Mouse (Mus musculus) forebrain, embryonic 15.5 days (tissue): ENCODE data around the gene Nipsnap3a. TPM values are rescaled to one million over a fixed set of nuclear protein-coding genes. Genes with fewer than 3 reads are reported as not detected.

ENCODE experiments used
- ATAC-seq: fragments of 200-750 bp; cut with Nextera tagmentation; replicated peaks from 2 replicates; pipeline ENCODE4 v1.8.0; 2017; ENCODE audit warnings: mild to moderate bottlenecking, moderate TSS enrichment, moderate library complexity
- H3K27ac ChIP-seq: fragments of 300-500 bp; sonication (generic); replicated peaks from 2 replicates; pipeline ENCODE4 v1.5.1; 2015; ENCODE audit warnings: mild to moderate bottlenecking, inconsistent platforms
- H3K27me3 ChIP-seq: fragments of 300-500 bp; sonication (generic); 2 replicates; pipeline ENCODE4 v1.6.1; 2015; ENCODE audit warnings: inconsistent platforms
- H3K36me3 ChIP-seq: fragments of 300-500 bp; sonication (generic); 2 replicates; pipeline ENCODE4 v1.6.1; 2015; ENCODE audit warnings: mild to moderate bottlenecking, inconsistent platforms
- H3K4me1 ChIP-seq: fragments of 300-500 bp; sonication (generic); 2 replicates; pipeline ENCODE4 v1.6.1; 2015; ENCODE audit warnings: inconsistent platforms
- H3K4me2 ChIP-seq: fragments of 300-500 bp; sonication (generic); replicated peaks from 2 replicates; pipeline ENCODE4 v1.6.1; 2015; ENCODE audit warnings: mild to moderate bottlenecking, inconsistent platforms
- H3K4me3 ChIP-seq: fragments of 300-500 bp; sonication (generic); 2 replicates; pipeline ENCODE4 v1.5.1; 2015; ENCODE audit warnings: mild to moderate bottlenecking, inconsistent platforms
- H3K9ac ChIP-seq: fragments of 300-500 bp; sonication (generic); replicated peaks from 2 replicates; pipeline ENCODE4 v1.6.1; 2015; ENCODE audit warnings: mild to moderate bottlenecking, inconsistent platforms
- H3K9me3 ChIP-seq: fragments of 300-500 bp; sonication (generic); 2 replicates; pipeline ENCODE4 v1.6.1; 2016; ENCODE audit warnings: inconsistent platforms
- WGBS: fragments of 180-500 bp; shearing (Covaris S2); methylation state at CpG from one replicate; pipeline ENCODE4 v1.1.7; 2015; ENCODE audit warnings: mixed read lengths; 5-methylcytosine and 5-hydroxymethylcytosine counted together
- polyA plus RNA-seq: library from polyadenylated mRNA; unstranded; fragments of >200 nt; fragmentation: Nextera tagmentation; extraction: Ambion mirVana; gene quantifications from 2 replicates; pipeline ENCODE4 v1.2.1, GENCODE M21; 2015

Nipsnap3a gene
- polyA plus RNA-seq, 1 experiment from 2014 or later = not detected

DNA sequence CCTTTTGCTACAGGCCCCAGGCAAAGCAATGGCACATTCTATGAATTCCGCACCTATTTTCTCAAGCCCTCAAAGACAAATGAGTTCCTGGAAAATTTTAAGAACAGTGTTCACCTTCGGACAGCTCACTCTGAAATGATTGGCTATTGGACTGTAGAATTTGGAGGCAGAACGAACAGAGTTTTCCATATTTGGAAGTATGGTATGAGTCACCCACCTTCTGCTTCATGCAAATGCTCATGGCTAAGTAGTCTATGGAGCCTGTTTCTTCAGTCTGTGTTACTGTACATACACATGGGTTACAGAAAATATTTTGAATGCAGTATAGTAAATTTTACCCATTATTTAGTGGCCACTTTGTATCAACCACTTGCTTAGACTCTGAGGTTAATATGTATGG lies 26.0 kb downstream of the Nipsnap3a start:
- no peak for ATAC-seq
- no peaks in the 10 kb centered on the region for H3K9me3 ChIP-seq
- H3K27ac ChIP-seq = no peak overlapping the region
- no peak overlapping the region for H3K4me2 ChIP-seq
- H3K36me3 ChIP-seq = peaks cover 39% of the 10 kb centered on the region
- 96% methylated on average over 3 of the region's 3 CpGs for WGBS
- H3K9ac ChIP-seq = no peak overlapping the region
- peaks cover 6% of the 10 kb centered on the region for H3K4me1 ChIP-seq
- H3K4me3 ChIP-seq = no peak overlapping the region
- no peaks in the 10 kb centered on the region for H3K27me3 ChIP-seq

DNA sequence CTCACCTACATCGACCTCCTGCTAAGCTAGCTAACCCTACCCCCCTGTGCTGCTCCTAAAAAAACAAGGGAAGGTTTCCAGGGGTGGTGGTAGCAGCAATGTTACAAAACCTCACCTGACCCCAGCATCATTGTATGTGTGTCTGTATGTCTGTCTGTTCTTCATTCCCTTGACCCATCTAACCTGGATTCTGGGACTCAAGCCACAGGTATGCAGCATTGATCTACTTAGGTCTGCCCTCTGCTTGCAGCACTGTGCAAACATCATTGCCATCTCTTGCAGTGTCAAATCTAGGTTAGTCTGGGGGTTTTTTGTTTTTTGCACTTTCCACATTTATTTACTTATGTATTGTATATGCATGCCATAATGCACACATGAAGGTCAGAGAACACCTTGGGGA lies 29.3 kb downstream of the Nipsnap3a start:
- H3K4me2 ChIP-seq = no peak overlapping the region
- no peak overlapping the region for H3K27ac ChIP-seq
- WGBS = 100% methylated on average over 1 of the region's 1 CpGs
- no peaks in the 10 kb centered on the region for H3K27me3 ChIP-seq
- H3K9ac ChIP-seq = no peak overlapping the region
- no peaks in the 10 kb centered on the region for H3K4me1 ChIP-seq
- H3K4me3 ChIP-seq = no peak overlapping the region
- no peaks in the 10 kb centered on the region for H3K9me3 ChIP-seq
- H3K36me3 ChIP-seq = peaks cover 57% of the 10 kb centered on the region
- ATAC-seq = no peak

DNA sequence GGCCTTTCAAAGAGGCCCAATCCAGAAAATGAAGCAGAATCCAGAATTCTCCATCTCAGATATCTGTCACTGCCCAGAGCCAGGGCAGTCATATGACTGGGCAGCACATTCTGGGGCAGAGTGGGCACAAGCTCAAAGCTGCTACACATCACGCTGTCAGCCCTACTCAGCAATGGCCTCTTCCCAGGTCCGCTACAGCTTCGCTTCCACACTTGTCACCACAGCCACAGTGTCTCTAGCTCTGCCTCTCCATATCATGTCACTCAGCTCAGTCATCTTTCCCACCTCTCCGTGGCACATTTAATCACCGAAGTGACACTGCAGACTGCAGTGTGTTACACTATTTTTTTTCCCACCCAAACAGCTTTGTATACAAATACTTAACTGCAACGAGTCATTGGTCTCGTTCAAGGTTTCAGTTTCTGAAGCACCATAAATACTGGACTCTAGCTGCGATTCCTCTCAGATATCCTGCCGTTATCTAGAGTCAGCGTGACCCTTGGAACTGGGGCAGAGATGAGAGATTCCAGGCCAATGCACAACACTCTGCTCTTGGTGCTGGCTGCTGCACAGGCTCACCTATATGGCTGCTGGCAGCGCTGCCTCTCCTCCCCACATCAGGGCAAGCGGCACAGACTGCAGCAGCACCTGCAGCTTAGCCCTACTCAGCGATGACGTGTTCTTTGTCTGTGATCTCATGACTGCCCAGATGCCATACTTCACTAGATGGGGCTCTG lies 34.3 kb downstream of the Nipsnap3a start:
- Histone ChIP-seq H3K9ac (no peak overlapping the region), H3K4me2 (no peak overlapping the region), H3K27me3 (no peaks in the 10 kb centered on the region), H3K36me3 (peaks cover 40% of the 10 kb centered on the region), H3K4me3 (no peak overlapping the region), H3K27ac (no peak overlapping the region), H3K4me1 (no peaks in the 10 kb centered on the region), H3K9me3 (no peaks in the 10 kb centered on the region)
- WGBS = 95% methylated on average over 14 of the region's 14 CpGs
- ATAC-seq = no peak

DNA sequence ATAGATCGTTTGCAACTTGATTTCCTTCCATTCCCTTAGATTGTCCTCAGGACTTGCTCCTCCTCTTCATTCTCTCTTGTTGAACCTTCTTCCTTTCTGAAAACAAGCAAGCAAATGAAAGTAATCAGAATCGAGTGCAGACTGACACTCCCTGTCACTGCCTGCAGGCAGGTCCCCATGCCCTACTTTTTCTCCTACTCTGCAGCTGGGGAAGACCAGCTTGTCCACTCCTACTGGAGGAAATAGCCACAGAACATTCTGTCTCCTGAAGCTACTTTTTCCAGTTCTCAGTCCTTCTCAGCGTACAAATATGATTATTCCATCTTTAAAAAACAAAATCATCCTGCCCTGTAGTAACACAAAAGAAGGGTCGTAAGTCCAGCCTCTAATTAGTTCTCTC lies 35.3 kb downstream of the Nipsnap3a start:
- H3K4me2 ChIP-seq = no peak overlapping the region
- H3K27me3 ChIP-seq = no peaks in the 10 kb centered on the region
- 87% methylated on average over 4 of the region's 4 CpGs for WGBS
- no peak overlapping the region for H3K9ac ChIP-seq
- H3K4me3 ChIP-seq = no peak overlapping the region
- no peak overlapping the region for H3K27ac ChIP-seq
- no peaks in the 10 kb centered on the region for H3K4me1 ChIP-seq
- H3K36me3 ChIP-seq = peaks cover 33% of the 10 kb centered on the region
- no peaks in the 10 kb centered on the region for H3K9me3 ChIP-seq
- no peak for ATAC-seq

DNA sequence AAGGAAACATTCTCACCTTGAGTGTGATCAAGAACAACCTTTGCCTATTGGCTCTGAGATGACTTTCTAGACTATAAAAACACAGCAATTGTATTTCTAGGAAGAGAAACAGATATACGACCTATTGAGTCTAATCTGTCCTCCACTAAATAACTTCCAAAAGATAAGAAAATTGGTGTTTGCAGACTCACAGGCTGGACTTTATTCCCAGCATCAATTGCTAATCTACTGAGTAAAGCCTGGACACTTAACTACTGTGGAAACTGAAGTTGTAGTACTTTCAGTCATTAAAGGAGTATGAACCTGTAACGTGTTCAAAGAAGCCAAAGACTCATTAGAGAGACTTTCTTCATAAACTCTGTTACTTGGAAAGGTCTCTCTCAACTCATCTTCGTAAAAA lies 38.7 kb downstream of the Nipsnap3a start:
- H3K4me2 ChIP-seq = no peak overlapping the region
- no peaks in the 10 kb centered on the region for H3K9me3 ChIP-seq
- peaks cover 16% of the 10 kb centered on the region for H3K36me3 ChIP-seq
- no peak overlapping the region for H3K9ac ChIP-seq
- WGBS = 88% methylated on average over 3 of the region's 3 CpGs
- no peak overlapping the region for H3K4me3 ChIP-seq
- no peak overlapping the region for H3K27ac ChIP-seq
- no peaks in the 10 kb centered on the region for H3K4me1 ChIP-seq
- H3K27me3 ChIP-seq = no peaks in the 10 kb centered on the region
- ATAC-seq = no peak

DNA sequence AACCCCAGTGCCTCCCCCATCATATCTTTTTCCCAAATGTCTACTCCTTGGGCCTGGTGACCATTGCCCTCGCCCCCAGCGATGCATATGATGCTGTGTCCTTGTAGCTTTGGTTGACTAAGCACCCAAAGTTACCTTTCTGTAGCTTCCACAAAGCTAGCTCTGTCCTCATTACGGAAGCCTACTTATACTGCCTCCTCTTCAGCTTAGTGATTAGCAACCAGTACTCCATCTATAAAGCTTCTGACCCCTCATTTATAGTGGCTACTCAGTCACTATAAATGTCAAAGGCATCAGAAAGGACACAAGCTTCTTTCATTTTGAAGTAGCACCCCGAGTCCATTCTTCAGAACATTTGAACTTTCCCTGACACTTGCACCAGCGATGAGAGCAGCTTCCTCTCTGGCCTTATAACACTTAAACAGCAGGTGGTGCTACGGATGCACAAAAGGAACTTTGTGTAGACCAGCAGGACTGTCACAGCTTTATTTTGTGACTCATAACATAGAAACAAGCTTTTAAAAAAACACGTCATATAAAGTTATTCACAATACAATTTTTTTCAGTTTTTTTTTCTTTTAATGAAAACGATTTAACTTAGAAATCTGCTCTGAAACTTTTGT lies 41.4 kb downstream of the Nipsnap3a start:
- Histone ChIP-seq H3K9ac (no peak overlapping the region), H3K27ac (no peak overlapping the region), H3K4me2 (no peak overlapping the region), H3K27me3 (no peaks in the 10 kb centered on the region), H3K4me1 (no peaks in the 10 kb centered on the region), H3K9me3 (no peaks in the 10 kb centered on the region), H3K36me3 (peaks cover 2% of the 10 kb centered on the region; the same call in 1 of the 2 replicates), H3K4me3 (no peak overlapping the region)
- 47% methylated on average over 8 of the region's 8 CpGs for WGBS
- ATAC-seq = no peak

DNA sequence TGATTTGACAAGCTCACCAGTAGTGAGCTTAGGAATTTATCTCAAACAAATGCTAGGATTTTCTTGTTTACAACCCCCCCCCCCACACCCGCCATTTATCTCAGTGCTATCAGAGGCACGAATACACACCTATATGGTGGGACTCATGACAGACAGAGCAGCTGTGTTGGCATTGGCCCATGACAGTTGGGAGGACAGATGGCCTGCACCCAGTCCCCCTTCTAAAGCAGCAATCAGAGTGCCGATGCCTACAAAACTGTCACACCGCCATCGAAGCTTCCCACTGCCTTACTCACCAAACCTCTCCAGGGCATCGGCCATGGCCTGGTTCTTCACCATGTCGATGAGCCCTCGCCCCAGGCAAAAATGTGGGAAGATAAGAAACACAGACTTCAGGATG lies 54.7 kb downstream of the Nipsnap3a start:
- WGBS = 75% methylated on average over 8 of the region's 8 CpGs
- Histone ChIP-seq H3K4me3 (no peak overlapping the region), H3K4me2 (no peak overlapping the region), H3K27me3 (no peaks in the 10 kb centered on the region), H3K36me3 (peaks cover 12% of the 10 kb centered on the region; the same call in 1 of the 2 replicates), H3K9ac (no peak overlapping the region), H3K27ac (no peak overlapping the region), H3K9me3 (no peaks in the 10 kb centered on the region), H3K4me1 (0 out of 2 replicates have a peak, but pooled peaks cover 3% of the 10 kb centered on the region)
- peak; percentile 53; the same call in 1 of the 2 replicates for ATAC-seq

DNA sequence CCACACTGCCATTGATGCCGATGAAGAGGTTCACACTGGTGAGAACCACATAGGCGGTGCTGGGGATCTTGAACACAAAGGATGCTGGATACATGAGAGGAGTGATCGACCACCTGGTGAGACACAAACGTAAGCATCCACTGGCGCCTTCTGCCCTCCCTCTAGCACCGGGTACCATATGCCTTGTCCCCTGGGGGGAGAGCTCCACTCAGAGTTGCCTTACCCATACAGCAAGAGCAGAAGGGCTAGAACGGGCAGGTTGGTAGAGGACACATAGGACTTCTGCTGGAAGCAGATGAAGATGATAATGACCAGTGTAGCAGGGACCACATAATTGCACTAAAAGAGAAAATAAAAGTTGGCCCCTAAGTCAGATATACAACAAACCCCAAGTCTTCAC lies 56.7 kb downstream of the Nipsnap3a start:
- WGBS = 83% methylated on average over 7 of the region's 7 CpGs
- Histone ChIP-seq H3K27me3 (no peaks in the 10 kb centered on the region), H3K4me2 (no peak overlapping the region), H3K27ac (no peak overlapping the region), H3K4me1 (0 out of 2 replicates have a peak, but pooled peaks cover 3% of the 10 kb centered on the region), H3K9ac (no peak overlapping the region), H3K9me3 (no peaks in the 10 kb centered on the region), H3K36me3 (peaks cover 9% of the 10 kb centered on the region; the same call in 1 of the 2 replicates), H3K4me3 (no peak overlapping the region)
- no peak for ATAC-seq

DNA sequence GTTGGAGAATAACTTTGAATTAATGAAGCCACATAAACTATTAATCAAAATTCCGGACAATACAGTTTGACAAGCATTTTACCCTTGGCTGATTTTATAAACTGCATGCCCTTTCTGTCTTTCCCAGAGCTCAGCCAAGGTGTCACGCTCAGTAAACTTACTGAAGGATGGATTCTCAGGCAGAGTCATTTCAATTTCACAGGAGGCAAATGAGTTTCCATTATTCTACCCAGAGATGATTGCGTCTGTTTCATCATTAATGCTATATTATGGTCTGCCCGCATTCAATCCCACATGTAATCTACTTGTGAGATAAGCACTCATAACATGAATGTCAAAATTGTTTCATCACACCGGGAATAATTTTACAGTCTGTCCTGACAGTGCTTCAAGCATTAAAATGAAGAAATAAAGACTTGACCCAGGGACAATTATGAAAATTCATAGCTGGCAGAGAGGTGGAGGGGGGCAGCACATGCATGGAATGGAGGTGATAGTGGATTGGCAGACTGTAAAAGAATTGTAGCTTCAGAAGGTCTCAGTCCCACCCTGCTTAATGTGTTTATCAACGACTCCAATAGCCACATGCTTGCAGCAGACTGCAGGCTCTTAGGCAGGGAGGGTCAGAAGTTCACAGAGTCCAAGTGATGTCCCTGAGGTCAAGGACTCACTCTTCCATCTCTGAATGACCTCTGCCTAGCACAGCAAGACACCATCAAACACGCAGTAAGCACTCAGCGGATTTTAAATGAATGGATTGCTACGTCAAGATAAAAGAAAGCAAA lies 57.4 kb downstream of the Nipsnap3a start:
- no peak overlapping the region for H3K9ac ChIP-seq
- H3K9me3 ChIP-seq = no peaks in the 10 kb centered on the region
- H3K27ac ChIP-seq = no peak overlapping the region
- no peak for ATAC-seq
- no peak overlapping the region for H3K4me2 ChIP-seq
- WGBS = 77% methylated on average over 9 of the region's 9 CpGs
- H3K4me1 ChIP-seq = 0 out of 2 replicates have a peak, but pooled peaks cover 3% of the 10 kb centered on the region
- no peak overlapping the region for H3K4me3 ChIP-seq
- peaks cover 9% of the 10 kb centered on the region; the same call in 1 of the 2 replicates for H3K36me3 ChIP-seq
- no peaks in the 10 kb centered on the region for H3K27me3 ChIP-seq

Other genes with a start within 250 kb of the Nipsnap3a start
- not detected in 2 replicates for gene Olfr275, start 174.7 kb upstream of the Nipsnap3a start, polyA plus RNA-seq
- gene Olfr273, start 130.0 kb upstream of the Nipsnap3a start, polyA plus RNA-seq = not detected in 2 replicates
- gene Olfr272, start 70.1 kb upstream of the Nipsnap3a start, polyA plus RNA-seq = not detected in 2 replicates
- not detected in 2 replicates for gene Olfr270, start 24.7 kb upstream of the Nipsnap3a start, polyA plus RNA-seq
- gene Nipsnap3b, start 22.6 kb downstream of the Nipsnap3a start, polyA plus RNA-seq = 141 and 152 TPM in 2 replicates
- gene Abca1, start 170.6 kb downstream of the Nipsnap3a start, polyA plus RNA-seq = 10.0 and 10.2 TPM in 2 replicates